Mouse (Mus musculus) thymus, postnatal 25 days (tissue): ENCODE measurements around the gene Pgrmc2.
A peak's percentile ranks its signal among the peaks of the same experiment; 100 is the strongest.

Experiments
- DNase-seq: peaks from one replicate; pipeline ENCODE4 v3.0.0; 2022

The Pgrmc2 gene

DNA sequence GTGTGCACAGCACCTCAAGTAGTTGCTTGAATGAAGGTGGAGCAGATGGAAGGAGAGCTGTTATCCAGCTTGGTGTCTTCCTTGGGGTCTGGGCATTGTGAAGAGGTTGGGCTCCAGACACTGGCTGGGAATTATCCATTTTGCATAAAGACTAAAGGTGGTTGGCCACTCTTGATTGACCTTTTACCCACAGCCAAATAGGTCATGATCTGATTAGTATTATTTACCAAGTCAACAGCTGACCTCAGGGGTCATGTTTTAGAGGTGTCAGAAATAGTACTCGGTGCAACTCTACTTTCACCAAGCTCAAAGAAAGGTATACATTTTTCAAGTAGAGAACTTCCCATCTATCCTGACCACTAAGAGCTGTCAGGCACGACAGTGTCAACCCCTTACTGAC is 17.5 kb downstream of the Pgrmc2 start:
- no peak for DNase-seq

DNA sequence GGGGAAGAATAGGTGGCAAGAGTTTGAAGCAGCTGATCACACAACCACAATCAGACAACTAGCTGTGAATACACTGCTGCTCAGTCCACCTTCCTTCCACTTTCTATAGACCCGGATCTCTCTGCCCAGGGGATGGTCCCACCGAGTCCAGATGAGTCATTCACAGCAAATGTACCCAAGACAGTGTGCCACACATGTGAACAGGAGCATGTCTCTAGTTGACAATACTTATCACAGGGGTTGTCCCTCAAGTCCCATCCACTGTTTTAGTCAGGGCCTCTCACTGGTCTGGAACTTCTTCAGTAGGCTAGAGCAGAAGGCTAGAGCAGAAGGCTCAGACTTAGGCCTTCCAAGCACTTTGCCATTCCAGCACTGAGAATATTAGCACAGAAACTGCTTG is 20.1 kb downstream of the Pgrmc2 start:
- DNase-seq, result no peak

DNA sequence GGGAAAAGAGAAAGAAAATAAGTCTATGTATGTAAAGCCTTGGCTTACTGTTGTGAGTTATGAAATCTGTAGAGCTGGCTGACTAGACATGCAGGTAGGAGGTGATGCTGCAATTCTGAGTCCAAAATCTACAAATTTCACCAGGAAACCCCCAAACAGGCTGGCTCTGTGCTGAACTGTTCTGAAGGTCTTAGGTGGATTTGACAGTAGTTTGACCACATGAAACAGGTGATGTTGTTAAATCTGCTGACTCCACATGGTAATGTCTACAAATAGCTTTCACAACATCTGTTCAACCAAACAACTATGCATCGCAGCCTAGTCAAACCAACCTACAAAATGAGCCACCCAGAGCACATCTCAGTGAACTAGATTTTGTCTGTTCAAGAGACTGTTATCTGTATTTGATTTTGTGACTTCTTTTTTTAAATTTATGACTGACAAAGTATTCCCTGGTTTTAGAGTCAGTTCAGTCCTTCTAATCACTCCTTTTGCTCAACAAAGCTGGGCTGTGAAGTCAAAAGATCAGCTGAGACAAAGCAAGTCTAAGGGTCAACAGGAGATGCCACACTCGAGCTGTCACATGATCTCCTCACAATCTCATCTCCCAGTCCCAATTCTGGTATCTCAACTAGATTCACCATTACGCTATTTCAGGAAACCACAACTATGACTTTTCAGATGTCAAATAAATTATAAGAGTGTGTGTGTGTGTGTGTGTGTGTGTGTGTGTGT is 20.8 kb downstream of the Pgrmc2 start:
- no peak for DNase-seq

DNA sequence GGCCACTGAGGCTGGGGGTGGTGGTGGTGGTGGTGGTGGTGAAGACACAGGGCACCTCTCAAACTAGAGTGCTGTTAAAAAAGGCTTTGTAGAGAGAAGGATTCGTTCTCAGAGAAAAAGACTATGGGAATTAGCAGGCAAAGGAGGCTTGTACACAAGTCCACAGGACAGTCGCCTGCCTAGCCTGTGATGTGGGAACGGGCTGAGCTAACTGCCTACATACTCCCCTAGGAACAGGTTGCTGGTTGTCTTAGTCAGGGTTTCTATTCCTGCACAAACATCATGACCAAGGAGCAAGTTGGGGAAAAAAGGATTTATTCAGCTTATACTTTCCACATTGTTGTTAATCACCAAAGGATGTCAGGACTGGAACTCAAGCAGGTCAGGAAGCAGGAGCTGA is 23.6 kb downstream of the Pgrmc2 start:
- no peak for DNase-seq

DNA sequence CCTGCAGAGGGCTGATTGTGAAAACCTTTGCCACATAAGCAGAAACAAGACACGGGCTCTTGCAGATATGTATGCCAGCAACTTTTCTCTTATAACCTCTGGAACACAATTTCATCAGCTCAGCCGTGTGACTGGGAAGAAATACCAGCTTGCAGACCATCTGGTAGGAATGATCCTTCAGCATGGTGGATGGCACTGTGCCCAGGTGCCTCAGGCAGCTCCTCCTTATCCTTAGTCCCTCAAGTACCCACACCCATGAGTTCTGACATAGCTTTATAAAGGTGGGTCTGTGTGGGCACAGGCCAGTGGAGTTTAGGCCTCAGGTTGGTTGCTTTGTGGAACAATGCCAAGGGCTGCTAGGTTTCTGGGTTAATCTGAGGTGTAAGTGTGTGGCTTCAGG is 24.5 kb downstream of the Pgrmc2 start:
- DNase-seq, result no peak

DNA sequence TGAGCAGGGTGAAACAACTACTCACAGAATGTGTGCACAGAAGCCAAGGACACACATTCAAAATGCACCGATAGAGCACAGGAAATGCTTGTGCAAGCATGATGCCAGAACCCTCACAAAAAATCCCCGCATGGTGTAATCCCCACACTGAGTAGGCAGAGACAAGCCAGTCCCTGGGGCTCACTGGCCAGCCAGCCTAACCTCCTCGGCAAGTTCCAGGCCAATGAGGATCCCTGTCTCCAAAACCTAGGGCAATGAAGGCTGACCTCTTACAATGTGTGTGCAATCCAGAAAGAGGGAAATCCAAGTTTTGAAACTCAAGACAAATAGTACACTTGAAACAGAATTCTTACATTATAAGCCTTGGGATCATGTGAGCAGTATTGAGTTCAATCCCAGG is 29.5 kb downstream of the Pgrmc2 start:
- no peak for DNase-seq

DNA sequence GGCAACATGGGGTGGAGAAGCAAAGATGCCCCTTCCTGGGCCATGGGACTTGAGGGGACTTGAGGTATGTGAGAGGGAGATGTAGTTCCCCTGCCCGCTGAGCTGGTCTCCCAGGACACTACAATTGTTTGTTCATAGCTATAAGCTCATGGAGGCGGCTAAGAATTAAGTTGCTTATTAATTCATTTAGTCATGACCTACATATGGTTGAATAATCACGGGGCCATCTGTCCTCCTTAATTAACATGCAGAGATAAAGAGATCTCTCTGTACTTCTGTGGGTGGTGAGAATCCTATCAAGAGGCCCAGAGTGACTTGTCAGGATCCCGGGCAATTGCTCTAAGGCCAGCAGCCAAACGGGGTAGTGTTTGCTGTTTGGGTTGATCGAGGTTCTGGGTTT is 35.0 kb downstream of the Pgrmc2 start:
- no peak for DNase-seq

DNA sequence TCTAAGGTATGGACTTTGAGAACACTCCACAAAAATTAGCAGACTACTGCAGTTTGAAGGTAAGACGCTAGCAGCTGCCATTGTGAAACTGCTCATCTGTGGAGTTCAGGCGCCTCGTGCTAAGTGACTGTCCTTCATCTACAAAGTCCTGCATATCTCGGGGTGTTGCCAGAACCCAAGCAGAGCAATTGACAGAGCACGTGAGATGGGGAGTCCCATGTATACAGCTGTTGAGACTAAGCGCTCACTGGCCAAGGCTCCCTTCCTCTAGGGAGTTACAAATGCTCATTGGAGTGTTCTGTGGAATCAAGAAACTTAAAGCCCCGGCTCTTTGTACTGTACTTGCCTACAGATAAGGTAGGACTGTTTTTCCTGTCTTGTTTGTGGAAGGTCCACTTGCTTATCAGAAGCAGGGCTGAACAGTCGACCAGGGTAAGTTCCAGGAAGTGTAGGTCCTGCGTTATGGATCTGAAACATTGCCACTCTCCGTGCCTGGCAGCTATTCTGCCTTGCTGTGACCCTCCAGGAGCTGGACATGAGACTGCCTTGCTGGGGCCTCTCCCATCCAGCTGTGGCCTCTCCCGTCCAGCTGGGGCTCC is 39.0 kb downstream of the Pgrmc2 start:
- DNase-seq, result no peak

DNA sequence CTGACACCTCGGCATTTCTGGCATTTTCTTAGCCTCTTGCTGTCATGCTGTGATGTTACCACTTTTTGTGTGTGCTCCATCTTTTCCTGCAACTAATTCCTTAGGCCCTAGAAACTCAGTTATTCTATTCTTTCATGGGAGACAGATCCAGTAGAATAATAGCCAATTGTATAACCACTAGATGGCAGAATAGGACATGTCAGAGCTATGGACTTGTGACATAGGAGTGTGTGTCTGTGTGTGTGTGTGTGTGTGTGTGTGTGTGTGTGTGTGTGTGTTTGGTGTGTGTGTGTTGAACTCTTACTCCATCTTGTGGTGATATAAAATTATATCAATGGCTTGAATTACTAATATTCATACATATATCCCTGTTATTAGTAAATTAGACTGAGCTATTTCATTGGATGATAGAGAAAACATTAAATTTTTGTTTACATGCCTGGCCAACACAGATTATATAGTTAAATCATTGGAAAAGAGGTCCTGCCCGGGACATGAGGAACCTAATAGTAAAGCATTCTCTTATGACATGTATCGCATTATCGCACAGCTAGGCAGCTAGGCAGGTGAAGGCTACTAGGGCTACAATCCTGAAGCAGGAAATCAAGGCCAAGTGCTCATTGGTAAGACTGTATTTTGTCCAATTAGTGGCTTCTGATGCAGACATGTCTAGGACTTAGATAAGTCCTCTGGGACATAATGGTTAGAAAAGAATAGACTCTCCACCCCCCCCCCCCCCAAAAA is 40.5 kb downstream of the Pgrmc2 start:
- peak; percentile 10 for DNase-seq

DNA sequence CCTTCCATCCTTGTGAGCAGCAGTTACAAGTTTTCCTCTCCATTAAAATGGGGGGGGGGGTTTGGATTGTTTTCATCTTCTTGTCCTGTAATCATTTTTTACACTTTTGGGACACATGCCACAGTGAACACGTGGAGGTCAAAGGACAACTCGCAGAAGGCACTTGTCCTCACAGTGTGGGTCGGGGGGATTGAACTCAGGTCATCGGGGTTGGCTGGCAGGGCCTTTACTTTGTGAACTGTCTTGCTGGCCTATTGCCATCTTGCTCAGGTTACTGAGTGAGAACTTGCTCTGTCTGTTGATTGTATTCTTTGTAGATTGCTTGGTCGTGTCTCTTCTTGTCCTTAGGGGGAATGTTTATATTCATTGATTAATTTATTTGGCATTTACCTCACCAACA is 41.6 kb downstream of the Pgrmc2 start:
- no peak for DNase-seq

DNA sequence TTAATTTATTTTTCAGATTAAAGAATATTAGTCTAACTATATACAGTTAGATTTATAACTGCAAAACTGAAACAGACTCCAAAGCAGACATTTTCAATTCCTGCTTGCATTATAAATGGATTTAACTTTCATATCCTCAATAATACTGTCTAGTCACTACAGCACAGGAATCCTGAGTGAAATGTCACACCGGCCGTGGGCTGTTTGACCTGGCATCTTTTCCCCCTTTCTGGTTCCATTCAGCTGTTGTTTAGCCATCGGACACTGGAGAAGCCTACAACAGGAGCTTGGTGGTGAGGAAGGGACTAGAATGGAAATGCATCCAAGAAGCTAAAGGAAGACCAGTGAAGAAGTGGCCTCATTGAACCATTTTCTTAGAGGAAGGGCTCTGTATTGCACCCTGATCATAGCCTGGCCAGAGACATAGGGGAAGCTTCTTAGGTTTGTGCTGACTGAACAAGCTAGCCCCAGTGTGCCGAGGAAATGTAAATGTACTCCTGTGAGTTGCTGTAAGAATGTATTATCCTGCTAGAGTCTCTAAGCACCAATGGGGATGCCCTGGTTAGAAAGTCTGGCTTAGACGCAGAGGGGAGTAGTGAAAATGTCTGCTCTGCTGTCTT is 44.4 kb downstream of the Pgrmc2 start:
- DNase-seq, result no peak

DNA sequence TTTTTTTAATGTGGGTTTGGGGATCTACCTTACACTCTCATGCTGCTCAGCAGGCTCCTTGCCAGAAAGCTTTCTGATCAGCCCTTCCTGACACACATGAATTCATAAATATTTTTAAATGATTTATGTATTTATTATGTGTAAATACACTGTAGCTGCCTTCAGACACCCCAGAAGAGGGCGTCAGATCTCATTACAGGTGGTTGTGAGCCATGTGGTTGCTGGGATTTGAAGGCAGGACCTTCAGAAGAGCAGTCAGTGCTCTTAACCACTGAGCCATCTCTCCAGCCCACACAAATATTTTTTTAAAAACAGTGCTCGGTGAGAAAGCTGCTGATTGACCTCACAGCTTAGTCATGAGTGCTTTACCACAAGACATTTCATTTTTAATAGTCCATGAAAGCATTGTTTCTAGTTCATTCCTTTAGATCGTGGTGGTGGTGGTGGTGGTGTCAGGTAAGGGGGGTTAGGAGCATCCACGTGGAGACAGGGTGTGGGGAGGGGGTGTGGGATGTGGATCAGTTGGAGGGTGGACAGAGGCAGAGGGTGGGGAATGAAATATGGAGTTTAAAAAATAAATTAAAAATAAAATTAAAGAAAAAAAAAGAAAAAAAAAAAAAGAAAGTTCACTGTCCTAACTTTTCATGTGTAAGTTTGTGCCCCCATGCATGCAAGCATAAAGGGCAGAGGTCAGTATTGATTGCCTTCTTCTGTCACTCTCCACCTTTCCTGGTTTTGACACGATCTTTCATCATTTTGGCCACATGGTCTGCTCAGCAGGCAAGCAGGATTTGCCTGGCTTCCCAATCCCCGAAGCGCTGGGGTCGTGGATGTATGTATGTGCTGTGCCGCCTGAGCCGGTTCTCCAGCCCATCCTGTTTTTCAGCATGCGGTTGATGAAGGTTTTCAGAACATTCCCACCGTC is 51.3 kb downstream of the Pgrmc2 start:
- DNase-seq, result no peak

DNA sequence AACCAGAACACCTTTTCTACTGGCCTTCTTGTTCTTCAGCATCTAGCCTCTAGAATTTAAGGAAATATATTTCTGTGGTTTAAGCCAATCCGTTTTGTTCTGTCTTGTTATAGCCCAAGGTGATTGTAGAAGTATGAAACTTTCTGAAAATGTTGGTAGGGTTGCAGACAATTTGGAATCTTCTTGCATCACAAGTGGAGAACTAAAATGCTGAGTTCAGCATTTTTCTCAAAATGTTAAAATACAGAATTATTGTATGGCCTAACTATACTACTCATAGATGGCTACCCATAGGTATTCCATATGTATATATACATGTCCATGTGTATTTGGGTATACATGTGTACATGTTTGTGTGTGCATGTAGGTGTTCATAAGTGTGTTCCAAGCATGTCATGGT is 52.1 kb downstream of the Pgrmc2 start:
- no peak for DNase-seq

DNA sequence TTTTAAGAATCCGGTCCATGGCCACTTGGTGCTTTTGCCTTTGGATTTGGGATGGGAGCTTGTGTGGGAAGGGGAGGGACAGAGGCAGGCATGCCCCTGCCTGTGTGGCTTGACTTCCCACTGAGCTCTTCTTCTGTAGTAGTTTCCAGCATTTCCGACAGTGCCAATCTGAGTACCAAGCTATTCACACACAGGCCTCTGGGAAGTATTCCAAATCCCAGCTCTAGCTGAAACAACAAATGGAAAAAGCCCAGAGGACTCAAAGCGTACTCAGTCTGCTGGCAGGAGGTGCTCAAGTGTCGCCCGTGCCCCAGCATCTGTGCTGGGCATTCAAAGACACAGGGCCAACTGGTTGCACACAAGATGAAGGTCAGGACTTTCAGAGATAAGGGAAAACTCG is 60.9 kb downstream of the Pgrmc2 start:
- no peak for DNase-seq

DNA sequence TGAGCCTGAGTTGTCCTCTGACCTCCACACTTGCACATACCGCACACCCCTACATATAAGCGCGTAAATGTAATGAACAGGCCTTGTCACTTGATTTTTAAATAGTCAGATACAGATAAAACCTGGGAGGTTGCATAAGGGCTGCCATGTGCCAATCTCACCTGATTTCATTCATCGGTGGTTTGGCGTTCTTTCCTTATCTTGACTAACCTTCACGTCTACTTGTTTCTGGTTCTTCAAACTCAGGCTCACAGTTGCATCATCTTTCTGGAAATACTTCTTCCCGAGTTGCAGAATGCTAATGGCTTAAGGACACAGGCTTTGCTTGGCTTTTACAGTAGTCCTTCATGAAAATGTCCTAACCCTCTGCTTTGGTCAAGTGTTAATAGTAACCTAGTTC is 62.2 kb downstream of the Pgrmc2 start:
- no peak for DNase-seq

DNA sequence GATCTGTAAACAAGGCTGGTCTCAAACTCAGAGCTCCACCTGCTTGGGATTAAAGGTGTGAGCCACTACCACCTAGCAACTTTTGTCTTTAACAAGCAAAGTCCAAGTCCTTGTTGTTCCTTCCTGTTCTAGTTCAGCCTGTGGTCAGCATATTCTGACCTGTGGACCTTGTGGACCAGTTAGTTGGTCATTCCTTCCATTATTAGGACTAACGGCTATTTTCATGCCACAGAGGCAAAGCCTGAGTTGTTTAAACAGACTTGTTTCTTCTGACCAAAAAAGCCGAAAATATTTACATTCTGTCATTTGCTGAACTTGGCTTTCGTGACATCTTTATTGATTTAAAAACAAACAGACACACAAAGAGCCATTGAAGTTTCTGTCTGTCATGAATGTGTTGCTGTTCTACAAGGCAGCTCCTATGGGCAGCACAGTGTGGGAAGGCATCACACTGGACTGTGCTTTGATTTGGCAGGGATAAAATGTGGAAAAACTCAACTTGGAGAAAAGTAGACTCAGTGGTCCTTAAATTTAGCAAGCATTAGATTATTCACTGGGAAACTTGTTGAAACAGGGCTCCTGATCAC is 64.7 kb downstream of the Pgrmc2 start:
- DNase-seq, result no peak
